Mouse (Mus musculus) midbrain, embryonic 13.5 days (tissue): Measurements from ENCODE around the gene Zan. TPM values are rescaled to one million over a fixed set of nuclear protein-coding genes. Genes with fewer than 3 reads are reported as not detected.

Source experiments
- ATAC-seq: fragments of 200-750 bp; cut with Nextera tagmentation; 2 replicates; pipeline ENCODE4 v1.8.0; 2017; ENCODE audit warnings: mild to moderate bottlenecking, moderate TSS enrichment, moderate library complexity
- H3K27ac ChIP-seq: fragments of 300-500 bp; sonication (generic); 2 replicates; pipeline ENCODE4 v1.5.1; 2015; ENCODE audit warnings: inconsistent platforms, mild to moderate bottlenecking, moderate library complexity
- H3K27me3 ChIP-seq: fragments of 300-500 bp; sonication (generic); 2 replicates; pipeline ENCODE4 v1.6.1; 2015; ENCODE audit warnings: mild to moderate bottlenecking, inconsistent platforms
- H3K36me3 ChIP-seq: fragments of 300-500 bp; sonication (generic); 2 replicates; pipeline ENCODE4 v1.6.1; 2015; ENCODE audit warnings: mild to moderate bottlenecking, inconsistent platforms
- H3K4me1 ChIP-seq: fragments of 300-500 bp; sonication (generic); replicated peaks from 2 replicates; pipeline ENCODE4 v1.6.1; 2015; ENCODE audit warnings: inconsistent platforms
- H3K4me2 ChIP-seq: fragments of 300-500 bp; sonication (generic); replicated peaks from 2 replicates; pipeline ENCODE4 v1.6.1; 2015; ENCODE audit warnings: moderate library complexity, mild to moderate bottlenecking, inconsistent platforms
- H3K4me3 ChIP-seq: fragments of 300-500 bp; sonication (generic); replicated peaks from 2 replicates; pipeline ENCODE4 v1.5.1; 2015; ENCODE audit warnings: mild to moderate bottlenecking, inconsistent platforms
- H3K9ac ChIP-seq: fragments of 300-500 bp; sonication (generic); replicated peaks from 2 replicates; pipeline ENCODE4 v1.6.1; 2015; ENCODE audit warnings: mild to moderate bottlenecking, inconsistent platforms
- H3K9me3 ChIP-seq: fragments of 300-500 bp; sonication (generic); 2 replicates; pipeline ENCODE4 v1.6.1; 2016; ENCODE audit warnings: mild to moderate bottlenecking, inconsistent platforms
- WGBS: fragments of 180-500 bp; shearing (Covaris S2); methylation state at CpG from one replicate; pipeline ENCODE4 v1.1.7; 2015; 5-methylcytosine and 5-hydroxymethylcytosine counted together
- polyA plus RNA-seq: library from polyadenylated mRNA; unstranded; fragments of >200 nt; fragmentation: Nextera tagmentation; extraction: Ambion mirVana; gene quantifications from 2 replicates; pipeline ENCODE4 v1.2.1, GENCODE M21; 2015

Gene Zan
- polyA plus RNA-seq, 1 experiment from 2014 or later: 0.08 TPM

- H3K4me2 ChIP-seq: no peak overlapping the region
- H3K4me3 ChIP-seq: no peak overlapping the region
- H3K9ac ChIP-seq: no peak overlapping the region
- WGBS: 91% methylated on average over 1 of the region's 1 CpGs
- no peaks in the 10 kb centered on the region for H3K9me3 ChIP-seq
- peaks cover 39% of the 10 kb centered on the region for H3K4me1 ChIP-seq
- H3K27ac ChIP-seq: no peak overlapping the region
- H3K27me3 ChIP-seq: peaks cover 22% of the 10 kb centered on the region
- no peaks in the 10 kb centered on the region for H3K36me3 ChIP-seq
- no peak for ATAC-seq
Measured at GRCm38 (mm10) chr5:137346388-137346787, 130.5 kb downstream of the Zan start.

GRCm38 (mm10) chr5:137345821-137346220 is 131.0 kb downstream of the Zan start:
- 29% methylated on average over 9 of the region's 9 CpGs for WGBS
- ATAC-seq: no peak
- H3K4me1 ChIP-seq: peaks cover 33% of the 10 kb centered on the region
- H3K4me2 ChIP-seq: no peak overlapping the region
- H3K9ac ChIP-seq: no peak overlapping the region
- H3K4me3 ChIP-seq: no peak overlapping the region
- H3K9me3 ChIP-seq: no peaks in the 10 kb centered on the region
- H3K36me3 ChIP-seq: no peaks in the 10 kb centered on the region
- H3K27ac ChIP-seq: no peak overlapping the region
- H3K27me3 ChIP-seq: peaks cover 20% of the 10 kb centered on the region

GRCm38 (mm10) chr5:137343869-137344268 is 133.0 kb downstream of the Zan start:
- Histone ChIP-seq H3K4me2 (no peak overlapping the region), H3K9ac (no peak overlapping the region), H3K4me3 (no peak overlapping the region), H3K27ac (no peak overlapping the region), H3K4me1 (peaks cover 26% of the 10 kb centered on the region), H3K9me3 (no peaks in the 10 kb centered on the region), H3K36me3 (no peaks in the 10 kb centered on the region), H3K27me3 (peaks cover 7% of the 10 kb centered on the region)
- ATAC-seq: no peak

GRCm38 (mm10) chr5:137343412-137343811 is 133.5 kb downstream of the Zan start:
- ATAC-seq: no peak
- 93% methylated on average over 5 of the region's 5 CpGs for WGBS
- Histone ChIP-seq H3K4me1 (peaks cover 24% of the 10 kb centered on the region), H3K9ac (no peak overlapping the region), H3K4me3 (no peak overlapping the region), H3K27ac (no peak overlapping the region), H3K36me3 (no peaks in the 10 kb centered on the region), H3K9me3 (no peaks in the 10 kb centered on the region), H3K4me2 (no peak overlapping the region), H3K27me3 (peaks cover 2% of the 10 kb centered on the region; the same call in 1 of the 2 replicates)

- Histone ChIP-seq H3K9me3 (no peaks in the 10 kb centered on the region), H3K4me1 (peaks cover 20% of the 10 kb centered on the region), H3K4me3 (no peak overlapping the region), H3K36me3 (no peaks in the 10 kb centered on the region), H3K4me2 (no peak overlapping the region), H3K27ac (no peak overlapping the region), H3K27me3 (no peaks in the 10 kb centered on the region), H3K9ac (no peak overlapping the region)
- ATAC-seq: no peak
- 85% methylated on average over 7 of the region's 7 CpGs for WGBS
Measured at GRCm38 (mm10) chr5:137342407-137343012, 134.4 kb downstream of the Zan start.

- Histone ChIP-seq H3K36me3 (no peaks in the 10 kb centered on the region), H3K4me3 (0 out of 2 replicates have a peak overlapping the region, but pooled peaks have one; percentile 44), H3K9ac (peak overlapping the region; percentile 67; the same call in 1 of the 2 replicates), H3K27me3 (0 out of 2 replicates have a peak, but pooled peaks cover 3% of the 10 kb centered on the region), H3K4me1 (peaks cover 15% of the 10 kb centered on the region), H3K9me3 (no peaks in the 10 kb centered on the region), H3K27ac (no peak overlapping the region), H3K4me2 (peak overlapping the region; percentile 80; the same call in 1 of the 2 replicates)
- no peak for ATAC-seq
- 72% methylated on average over 6 of the region's 6 CpGs for whole genome bisulfite sequencing
Measured at GRCm38 (mm10) chr5:137340222-137340621, 136.6 kb downstream of the Zan start.

GRCm38 (mm10) chr5:137339290-137339979 is 137.4 kb downstream of the Zan start:
- WGBS: 5% methylated on average over 22 of the region's 22 CpGs
- Histone ChIP-seq H3K36me3 (no peaks in the 10 kb centered on the region), H3K4me1 (peaks cover 15% of the 10 kb centered on the region), H3K4me3 (peak overlapping the region; percentile 44), H3K9me3 (no peaks in the 10 kb centered on the region), H3K27me3 (0 out of 2 replicates have a peak, but pooled peaks cover 3% of the 10 kb centered on the region), H3K27ac (peak overlapping the region; percentile 84), H3K9ac (peak overlapping the region; percentile 67), H3K4me2 (peak overlapping the region; percentile 80)
- ATAC-seq: peak; percentile 71

- H3K9ac ChIP-seq: peak overlapping the region; percentile 67
- H3K4me2 ChIP-seq: peak overlapping the region; percentile 80
- H3K27ac ChIP-seq: peak overlapping the region; percentile 84
- peak; percentile 22 for ATAC-seq
- WGBS: 1% methylated on average over 11 of the region's 11 CpGs
- peak overlapping the region; percentile 44 for H3K4me3 ChIP-seq
- peaks cover 15% of the 10 kb centered on the region for H3K4me1 ChIP-seq
- H3K9me3 ChIP-seq: no peaks in the 10 kb centered on the region
- 0 out of 2 replicates have a peak, but pooled peaks cover 3% of the 10 kb centered on the region for H3K27me3 ChIP-seq
- no peaks in the 10 kb centered on the region for H3K36me3 ChIP-seq
Measured at GRCm38 (mm10) chr5:137338663-137339289, 138.1 kb downstream of the Zan start.

- H3K36me3 ChIP-seq: no peaks in the 10 kb centered on the region
- under 1% methylated on average over 19 of the region's 19 CpGs for WGBS
- H3K27ac ChIP-seq: peak overlapping the region; percentile 84
- H3K9ac ChIP-seq: peak overlapping the region; percentile 67
- H3K4me1 ChIP-seq: peaks cover 17% of the 10 kb centered on the region
- peak overlapping the region; percentile 44 for H3K4me3 ChIP-seq
- peak overlapping the region; percentile 80 for H3K4me2 ChIP-seq
- 0 out of 2 replicates have a peak, but pooled peaks cover 3% of the 10 kb centered on the region for H3K27me3 ChIP-seq
- peak; percentile 82 for ATAC-seq
- no peaks in the 10 kb centered on the region for H3K9me3 ChIP-seq
Measured at GRCm38 (mm10) chr5:137338256-137338655, 138.6 kb downstream of the Zan start.

GRCm38 (mm10) chr5:137337190-137337589 is 139.7 kb downstream of the Zan start:
- Histone ChIP-seq H3K9ac (no peak overlapping the region), H3K4me1 (peaks cover 27% of the 10 kb centered on the region), H3K27me3 (0 out of 2 replicates have a peak, but pooled peaks cover 3% of the 10 kb centered on the region), H3K36me3 (no peaks in the 10 kb centered on the region), H3K27ac (no peak overlapping the region), H3K9me3 (no peaks in the 10 kb centered on the region), H3K4me2 (no peak overlapping the region), H3K4me3 (no peak overlapping the region)
- WGBS: 56% methylated on average over 8 of the region's 8 CpGs
- no peak for ATAC-seq

- Histone ChIP-seq H3K27me3 (0 out of 2 replicates have a peak, but pooled peaks cover 3% of the 10 kb centered on the region), H3K4me2 (no peak overlapping the region), H3K36me3 (peaks cover 3% of the 10 kb centered on the region; the same call in 1 of the 2 replicates), H3K9me3 (no peaks in the 10 kb centered on the region), H3K4me3 (no peak overlapping the region), H3K4me1 (peaks cover 31% of the 10 kb centered on the region), H3K27ac (no peak overlapping the region), H3K9ac (no peak overlapping the region)
- WGBS: 66% methylated on average over 6 of the region's 6 CpGs
- ATAC-seq: no peak
Measured at GRCm38 (mm10) chr5:137335066-137335465, 141.8 kb downstream of the Zan start.

- no peak overlapping the region for H3K27ac ChIP-seq
- peaks cover 10% of the 10 kb centered on the region for H3K36me3 ChIP-seq
- H3K27me3 ChIP-seq: 0 out of 2 replicates have a peak, but pooled peaks cover 3% of the 10 kb centered on the region
- H3K4me2 ChIP-seq: peak overlapping the region; percentile 89; the same call in 1 of the 2 replicates
- peak overlapping the region; percentile 64; the same call in 1 of the 2 replicates for H3K4me3 ChIP-seq
- H3K4me1 ChIP-seq: peaks cover 24% of the 10 kb centered on the region
- WGBS: 58% methylated on average over 10 of the region's 10 CpGs
- ATAC-seq: no peak
- no peak overlapping the region for H3K9ac ChIP-seq
- H3K9me3 ChIP-seq: no peaks in the 10 kb centered on the region
Measured at GRCm38 (mm10) chr5:137334317-137334716, 142.5 kb downstream of the Zan start.
